Mouse (Mus musculus): ENCODE data around the gene Abcg8. TPM values are rescaled to one million over a fixed set of nuclear protein-coding genes. Genes with fewer than 3 reads are reported as not detected.

Gene Abcg8
- 1.7 TPM for polyA plus RNA-seq (2014; fragmentation: Illumina TruSeq; extraction: RNeasy Lipid Tissue Mini Kit (QIAGEN cat#74804); ENCODE audit: low read depth, low replicate concordance)

GRCm38 (mm10) chr17:84675951-84676366 is at the start of gene Abcg8:
Abcg8 (plus strand) TSS chr17:84676302.

GRCm38 (mm10) chr17:84682734-84683717 is 6.9 kb downstream of the Abcg8 start, which contains the start of gene Abcg5:
Abcg5 (minus strand) TSS chr17:84683011.

Other genes starting within 250 kb of the Abcg8 start
- gene Thada, start 210.1 kb upstream of the Abcg8 start, polyA plus RNA-seq (2014; fragmentation: Illumina TruSeq; extraction: RNeasy Lipid Tissue Mini Kit (QIAGEN cat#74804); ENCODE audit: low read depth, low replicate concordance), result 5.8 TPM
- 9.7 TPM for gene Plekhh2, start 164.4 kb upstream of the Abcg8 start, polyA plus RNA-seq (2014; fragmentation: Illumina TruSeq; extraction: RNeasy Lipid Tissue Mini Kit (QIAGEN cat#74804); ENCODE audit: low read depth, low replicate concordance)
- 8.3 TPM for gene Dync2li1, start 49.8 kb upstream of the Abcg8 start, polyA plus RNA-seq (2014; fragmentation: Illumina TruSeq; extraction: RNeasy Lipid Tissue Mini Kit (QIAGEN cat#74804); ENCODE audit: low read depth, low replicate concordance)
- 7.4 TPM for gene Abcg5, start 6.7 kb downstream of the Abcg8 start, polyA plus RNA-seq (2014; fragmentation: Illumina TruSeq; extraction: RNeasy Lipid Tissue Mini Kit (QIAGEN cat#74804); ENCODE audit: low read depth, low replicate concordance)
- 32.2 TPM for gene Lrpprc, start 114.5 kb downstream of the Abcg8 start, polyA plus RNA-seq (2014; fragmentation: Illumina TruSeq; extraction: RNeasy Lipid Tissue Mini Kit (QIAGEN cat#74804); ENCODE audit: low read depth, low replicate concordance)